Mouse (Mus musculus) brain, embryonic 14.5 days (tissue): ENCODE results near the gene Uck1.

Experiments
- CTCF ChIP-seq: fragments of 200-500 bp; IDR thresholded peaks from 2 replicates; pipeline ENCODE4 v1.5.1; 2012; ENCODE audit warnings: inconsistent platforms, mild to moderate bottlenecking, moderate library complexity, borderline replicate concordance; ENCODE audit not compliant: insufficient read depth, insufficient read length; ENCODE audit errors: extremely low read depth
- POLR2A ChIP-seq: fragments of 200-500 bp; IDR thresholded peaks from 2 replicates; pipeline ENCODE4 v1.6.1; 2012; ENCODE audit warnings: mild to moderate bottlenecking, inconsistent platforms, borderline replicate concordance; ENCODE audit not compliant: poor library complexity, insufficient read depth, insufficient read length, severe bottlenecking; ENCODE audit errors: extremely low read depth

DNA sequence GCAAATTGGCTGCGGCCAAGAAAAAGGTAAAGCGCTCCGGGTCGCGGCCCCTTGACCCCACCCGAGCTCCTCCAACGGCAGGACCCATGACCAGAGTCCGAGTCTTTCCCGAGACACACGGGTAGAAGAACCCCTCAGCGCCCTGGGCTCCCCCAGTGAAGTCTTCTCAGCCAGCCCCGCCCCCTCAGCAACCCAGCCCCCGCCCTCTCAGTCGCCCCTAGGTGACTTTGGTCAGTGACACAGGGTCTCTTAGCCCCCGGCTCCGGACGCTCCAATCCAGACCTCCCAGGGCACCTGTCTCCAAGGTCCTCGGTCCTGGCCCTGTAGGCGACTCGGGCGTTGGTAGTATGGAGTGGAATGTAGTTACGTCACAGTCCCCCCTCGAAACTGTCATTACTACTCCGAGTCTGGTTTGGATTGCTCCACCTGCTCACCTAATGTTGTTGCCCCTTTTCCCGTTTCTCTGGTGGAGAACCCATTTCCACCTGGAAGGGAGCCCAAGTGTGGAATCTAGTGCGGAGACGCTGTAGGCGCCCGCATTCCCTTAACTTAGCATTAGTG, 28.5 kb upstream of the Uck1 start:
- TF ChIP-seq POLR2A (no peak), CTCF (no peak)
